Mouse (Mus musculus): ENCODE measurements around the gene Stk16. TPM values are rescaled to one million over a fixed set of nuclear protein-coding genes. Genes with fewer than 3 reads are reported as not detected.

Stk16 gene
- polyA plus RNA-seq, 1 experiment from 2014 or later: 120 TPM

DNA sequence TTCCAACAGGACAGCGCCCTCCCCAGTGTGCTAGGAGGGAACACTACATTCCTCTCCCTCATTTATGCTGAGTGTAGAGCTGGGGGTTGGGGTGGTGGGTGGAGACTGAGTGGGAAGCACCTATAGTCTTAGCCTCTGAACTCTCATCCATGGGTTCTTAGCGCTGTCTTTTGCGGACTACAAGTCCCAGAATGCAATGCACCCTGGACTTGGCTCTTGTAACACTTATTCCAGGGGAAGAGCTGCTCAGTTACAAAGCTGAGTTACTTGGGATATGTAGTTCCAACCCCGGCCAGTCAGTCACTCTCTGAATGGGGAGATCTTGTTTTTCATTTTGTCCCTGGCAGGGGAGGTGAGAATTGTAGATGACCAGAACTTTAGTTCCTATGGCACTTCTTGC is 34.2 kb downstream of the Stk16 start:
- Histone ChIP-seq H3K27ac (no peak overlapping the region), H3K36me3 (no peaks in the 10 kb centered on the region; the same call in 1 of the 2 replicates), H3K27me3 (replicated peaks) (no peaks in the 10 kb centered on the region), H3K4me1 (peaks cover 13% of the 10 kb centered on the region), H3K4me2 (no peak overlapping the region), H3K4me3 (replicated peaks) (no peak overlapping the region), H3K9me3 (no peaks in the 10 kb centered on the region), H3K9ac (no peak overlapping the region)
- peak; percentile 33; the same call in 1 of the 2 replicates for ATAC-seq (ENCODE audit: insufficient read depth, low FRiP score, low read depth)
- WGBS: 31% methylated on average over 4 of the region's 4 CpGs

DNA sequence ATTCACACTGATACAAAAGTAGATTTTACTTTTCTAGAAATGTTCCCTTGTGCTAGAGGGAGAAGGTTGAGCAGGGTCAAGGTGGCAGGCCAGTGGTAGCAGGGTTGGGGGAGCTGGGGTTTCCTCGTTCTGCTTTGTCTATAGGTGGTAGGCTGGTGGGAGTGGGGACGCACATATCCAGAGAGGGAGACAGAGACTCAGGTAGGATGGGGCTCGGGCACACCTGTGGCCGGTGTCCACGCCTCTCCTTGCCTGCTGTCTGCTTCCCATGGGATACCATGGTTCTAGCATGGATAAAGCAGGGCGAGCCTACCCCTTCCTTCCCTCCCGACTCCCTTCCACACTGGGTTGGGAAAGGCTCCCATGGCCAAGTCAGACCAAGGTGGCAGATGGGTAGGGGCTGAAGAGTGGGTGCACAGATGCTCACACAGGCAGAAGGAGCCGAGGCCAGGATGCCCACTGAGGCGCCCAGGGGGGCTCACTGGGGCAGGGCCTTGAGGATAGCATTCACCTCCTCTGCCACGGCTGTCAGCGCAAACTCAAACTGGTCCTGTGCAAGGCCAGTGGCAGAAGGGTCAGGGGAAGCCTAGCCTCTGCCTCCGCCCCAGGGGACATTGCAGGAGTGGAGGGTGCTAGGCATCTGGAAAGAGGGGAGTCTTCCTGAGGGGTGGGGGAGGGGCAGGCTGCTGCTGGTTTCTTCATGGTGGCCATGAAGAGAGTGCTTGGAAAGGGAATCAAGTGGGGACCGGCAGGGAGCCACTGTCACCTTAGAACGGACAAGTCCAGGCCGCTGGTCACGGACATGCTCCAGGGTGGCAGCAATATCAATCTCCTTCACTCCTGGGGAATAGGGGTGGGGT is 36.7 kb downstream of the Stk16 start:
- no peaks in the 10 kb centered on the region for H3K36me3 ChIP-seq
- no peak overlapping the region for H3K4me3 ChIP-seq (replicated peaks)
- peaks cover 13% of the 10 kb centered on the region for H3K4me1 ChIP-seq
- 77% methylated on average over 16 of the region's 16 CpGs for WGBS
- no peak overlapping the region for H3K9ac ChIP-seq
- no peak overlapping the region for H3K4me2 ChIP-seq
- H3K27me3 ChIP-seq (replicated peaks): no peaks in the 10 kb centered on the region
- ATAC-seq (ENCODE audit: insufficient read depth, low FRiP score, low read depth): no peak
- H3K9me3 ChIP-seq: no peaks in the 10 kb centered on the region
- no peak overlapping the region for H3K27ac ChIP-seq

DNA sequence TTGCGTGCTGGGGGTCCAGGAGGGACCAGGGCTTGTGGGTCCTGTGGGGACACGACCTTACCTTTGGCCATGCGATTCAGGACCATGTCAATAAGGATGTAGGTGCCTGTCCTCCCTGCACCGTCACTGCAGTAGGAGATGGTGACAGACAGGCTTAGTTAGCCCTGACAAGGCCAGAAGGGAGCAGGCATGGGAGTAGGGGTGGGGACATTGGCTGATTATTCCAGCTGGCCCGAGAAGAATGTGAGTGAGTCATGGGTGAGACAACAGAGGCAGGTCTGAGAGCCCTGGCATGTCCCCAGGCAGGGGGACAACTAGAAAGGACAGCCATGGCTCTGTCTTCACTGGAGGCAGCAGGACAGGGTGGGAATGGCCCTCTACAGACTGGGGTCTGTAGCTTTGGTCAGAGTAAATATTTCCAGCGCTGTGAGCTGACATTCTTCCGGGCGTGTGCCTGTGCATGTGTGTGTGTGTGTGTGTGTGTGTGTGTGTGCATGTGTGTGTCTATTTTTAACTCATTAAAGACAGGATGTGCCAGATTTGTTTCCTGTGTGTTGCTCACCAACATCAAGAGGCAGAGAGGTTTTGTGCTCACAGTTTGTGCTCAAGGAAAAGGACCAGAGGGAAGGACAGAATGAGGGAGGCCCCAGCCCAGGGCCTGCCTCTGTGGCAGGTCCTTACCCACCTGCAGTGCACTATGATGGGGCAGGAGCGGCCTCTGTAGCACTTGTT is 37.6 kb downstream of the Stk16 start:
- WGBS: 40% methylated on average over 9 of the region's 9 CpGs
- peak; percentile 72 for ATAC-seq (ENCODE audit: insufficient read depth, low FRiP score, low read depth)
- H3K36me3 ChIP-seq: no peaks in the 10 kb centered on the region
- H3K27ac ChIP-seq: peak overlapping the region; percentile 63
- H3K4me3 ChIP-seq (replicated peaks): no peak overlapping the region
- H3K27me3 ChIP-seq (replicated peaks): no peaks in the 10 kb centered on the region
- no peak overlapping the region for H3K9ac ChIP-seq
- H3K4me1 ChIP-seq: peaks cover 13% of the 10 kb centered on the region
- peak overlapping the region; percentile 13; the same call in 1 of the 2 replicates for H3K4me2 ChIP-seq
- no peaks in the 10 kb centered on the region for H3K9me3 ChIP-seq

DNA sequence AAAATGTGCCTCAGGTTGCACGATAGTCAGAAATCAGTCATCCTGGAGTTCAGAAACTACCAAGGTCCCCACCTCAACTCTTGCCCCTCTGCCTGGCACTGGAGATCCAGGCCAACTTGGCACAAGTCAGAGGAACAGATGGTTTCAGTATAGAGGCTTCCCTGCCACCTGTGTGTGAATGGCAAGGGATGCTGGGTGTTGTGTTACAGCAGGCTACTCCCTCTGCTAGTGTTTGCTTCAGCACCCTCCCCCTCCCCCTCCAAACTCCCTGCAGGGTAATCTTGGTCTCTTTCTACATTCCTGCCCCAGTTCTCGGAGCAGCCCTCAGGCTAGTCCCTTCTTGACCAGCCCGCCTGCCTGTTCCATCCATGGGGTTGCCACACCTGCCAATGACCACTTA is 39.9 kb downstream of the Stk16 start:
- H3K27me3 ChIP-seq (replicated peaks): no peaks in the 10 kb centered on the region
- no peaks in the 10 kb centered on the region for H3K36me3 ChIP-seq
- H3K4me1 ChIP-seq: peaks cover 13% of the 10 kb centered on the region
- H3K4me3 ChIP-seq (replicated peaks): no peak overlapping the region
- WGBS: 61% methylated on average over 3 of the region's 3 CpGs
- H3K9me3 ChIP-seq: no peaks in the 10 kb centered on the region
- no peak overlapping the region for H3K9ac ChIP-seq
- ATAC-seq (ENCODE audit: insufficient read depth, low FRiP score, low read depth): no peak
- H3K27ac ChIP-seq: no peak overlapping the region
- H3K4me2 ChIP-seq: no peak overlapping the region

DNA sequence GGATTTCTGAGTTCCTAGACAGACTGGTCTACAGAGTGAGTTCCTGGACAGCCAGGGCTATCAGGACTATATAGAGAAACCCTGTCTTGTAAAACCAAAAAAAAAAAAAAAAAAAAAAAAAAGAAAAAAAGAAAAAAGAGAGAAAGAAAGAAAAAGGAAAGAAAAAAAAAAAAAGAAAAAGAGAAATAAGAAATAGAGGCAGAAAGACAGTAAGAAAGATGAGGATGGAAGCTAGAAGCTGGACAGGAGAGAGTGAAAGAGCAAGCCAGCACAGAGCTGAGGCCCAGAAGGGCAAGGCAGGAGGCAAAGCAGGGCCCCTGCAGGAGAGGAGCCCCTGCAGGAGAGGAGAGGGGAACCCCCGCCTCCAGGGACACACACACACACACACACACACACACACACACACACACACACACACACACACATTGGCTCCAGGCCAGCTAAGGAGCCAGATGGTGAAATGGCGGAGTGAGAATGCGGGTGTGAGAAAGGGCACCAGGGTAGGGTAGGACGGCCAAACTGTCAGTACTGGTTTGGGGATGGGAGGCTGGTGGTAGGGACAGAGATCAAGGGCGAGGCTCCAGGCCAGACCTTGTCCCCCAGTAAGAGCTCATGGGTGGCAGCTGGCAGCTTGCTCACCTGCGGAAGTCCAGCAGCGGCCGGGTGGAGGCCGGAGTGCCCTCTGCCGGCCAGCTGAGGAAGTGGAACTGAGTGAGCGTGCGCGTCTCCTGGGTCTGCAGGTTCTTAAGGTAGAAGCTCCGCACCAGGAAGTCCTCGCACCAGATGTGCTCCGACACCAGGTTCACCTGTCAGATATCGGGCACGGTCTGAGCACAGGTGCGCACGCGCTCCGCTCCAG is 40.7 kb downstream of the Stk16 start:
- WGBS: 5% methylated on average over 21 of the region's 22 CpGs
- Histone ChIP-seq H3K36me3 (no peaks in the 10 kb centered on the region), H3K4me2 (peak overlapping the region; percentile 55), H3K27ac (no peak overlapping the region), H3K27me3 (replicated peaks) (no peaks in the 10 kb centered on the region), H3K9ac (no peak overlapping the region), H3K4me1 (peaks cover 13% of the 10 kb centered on the region), H3K9me3 (no peaks in the 10 kb centered on the region), H3K4me3 (replicated peaks) (peak overlapping the region; percentile 28)
- ATAC-seq (ENCODE audit: insufficient read depth, low FRiP score, low read depth): peak; percentile 60

DNA sequence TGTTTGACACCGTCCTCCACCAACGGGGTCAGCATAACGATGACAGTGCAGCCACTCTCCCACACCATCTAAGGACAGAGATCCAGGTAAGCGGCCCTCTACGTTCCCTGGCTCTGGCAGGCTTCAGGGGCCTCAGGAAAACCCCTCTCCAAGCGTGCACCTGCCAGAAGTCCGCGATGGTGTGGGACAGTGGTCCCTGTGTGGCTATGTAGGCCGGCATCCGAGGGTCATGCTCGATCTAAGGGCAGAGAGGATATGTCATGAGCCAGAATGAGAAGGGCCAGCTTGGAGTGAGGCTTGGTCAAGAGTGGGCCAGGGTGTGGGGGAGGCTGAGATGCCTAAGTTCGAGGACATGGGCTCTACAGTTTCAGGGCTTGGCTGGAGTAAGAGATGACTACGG is 41.7 kb downstream of the Stk16 start:
- H3K27me3 ChIP-seq (replicated peaks): no peaks in the 10 kb centered on the region
- no peak overlapping the region for H3K27ac ChIP-seq
- H3K4me3 ChIP-seq (replicated peaks): no peak overlapping the region
- no peak overlapping the region for H3K9ac ChIP-seq
- no peaks in the 10 kb centered on the region for H3K9me3 ChIP-seq
- H3K4me1 ChIP-seq: peaks cover 13% of the 10 kb centered on the region
- 67% methylated on average over 13 of the region's 13 CpGs for WGBS
- H3K4me2 ChIP-seq: no peak overlapping the region
- no peak for ATAC-seq (ENCODE audit: insufficient read depth, low FRiP score, low read depth)
- H3K36me3 ChIP-seq: no peaks in the 10 kb centered on the region

DNA sequence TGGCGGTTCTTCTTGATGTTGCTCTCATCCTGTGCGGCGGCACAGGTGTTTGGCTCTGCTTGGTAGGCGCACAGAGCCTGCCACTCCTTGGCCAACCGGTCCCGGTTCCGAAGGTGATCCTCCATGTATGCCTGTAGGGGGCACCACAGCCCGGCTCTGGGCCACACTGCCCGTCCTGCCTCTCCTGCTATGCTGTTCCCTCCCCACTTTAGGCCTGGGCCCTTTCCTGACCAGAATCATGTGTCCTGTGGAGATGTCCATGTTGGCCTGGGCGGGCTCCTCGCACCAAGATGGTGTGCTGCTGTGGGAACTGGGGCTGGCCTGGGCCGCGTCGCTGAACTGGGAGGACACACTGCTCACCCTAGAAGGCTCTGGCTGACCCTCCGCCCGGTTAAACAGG is 42.4 kb downstream of the Stk16 start:
- Histone ChIP-seq H3K27me3 (replicated peaks) (no peaks in the 10 kb centered on the region), H3K4me1 (peaks cover 6% of the 10 kb centered on the region), H3K27ac (no peak overlapping the region), H3K9ac (no peak overlapping the region), H3K4me3 (replicated peaks) (no peak overlapping the region), H3K36me3 (no peaks in the 10 kb centered on the region), H3K4me2 (no peak overlapping the region), H3K9me3 (no peaks in the 10 kb centered on the region)
- ATAC-seq (ENCODE audit: insufficient read depth, low FRiP score, low read depth): no peak
- 72% methylated on average over 16 of the region's 16 CpGs for WGBS

DNA sequence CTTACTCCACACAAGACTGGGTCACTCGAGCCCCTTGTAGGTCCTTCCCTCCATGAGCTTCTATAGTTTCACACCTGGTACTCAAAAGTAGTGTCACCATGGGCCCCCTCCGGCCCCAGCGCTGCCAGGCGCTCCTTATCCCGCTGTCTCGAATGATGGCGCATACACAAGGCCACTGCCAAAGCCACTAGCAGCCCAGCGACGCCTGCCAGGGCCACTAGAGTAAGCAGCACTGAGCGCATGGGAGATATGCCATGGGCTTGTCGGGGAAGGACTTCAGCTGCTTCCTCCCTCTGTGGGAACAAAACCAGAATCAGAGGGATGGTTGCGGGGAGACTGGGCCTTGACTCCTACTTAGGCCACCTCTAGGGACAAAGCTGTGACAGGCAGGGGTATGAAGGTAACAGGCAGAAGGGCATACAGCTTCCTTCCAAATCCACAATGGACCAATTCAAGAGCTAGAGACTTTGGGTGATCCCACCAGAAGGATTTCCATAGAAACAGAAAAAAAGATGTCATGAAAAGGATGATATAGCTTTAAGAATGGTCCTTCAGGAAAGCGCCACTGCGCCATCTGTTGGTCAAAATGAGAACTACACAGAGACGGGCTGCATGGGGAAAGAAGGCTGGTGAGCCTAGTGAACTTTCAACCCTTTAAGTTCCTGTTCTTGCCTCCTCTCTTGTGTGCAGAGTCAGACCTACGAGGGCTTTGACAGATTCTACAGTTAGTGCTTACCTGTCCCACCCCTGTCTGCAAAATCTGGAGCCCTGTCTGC is 43.4 kb downstream of the Stk16 start:
- no peaks in the 10 kb centered on the region for H3K4me1 ChIP-seq
- H3K9me3 ChIP-seq: no peaks in the 10 kb centered on the region
- H3K9ac ChIP-seq: no peak overlapping the region
- no peaks in the 10 kb centered on the region for H3K36me3 ChIP-seq
- no peaks in the 10 kb centered on the region for H3K27me3 ChIP-seq (replicated peaks)
- H3K4me3 ChIP-seq (replicated peaks): no peak overlapping the region
- H3K27ac ChIP-seq: no peak overlapping the region
- no peak overlapping the region for H3K4me2 ChIP-seq
- WGBS: 64% methylated on average over 16 of the region's 16 CpGs
- no peak for ATAC-seq (ENCODE audit: insufficient read depth, low FRiP score, low read depth)

DNA sequence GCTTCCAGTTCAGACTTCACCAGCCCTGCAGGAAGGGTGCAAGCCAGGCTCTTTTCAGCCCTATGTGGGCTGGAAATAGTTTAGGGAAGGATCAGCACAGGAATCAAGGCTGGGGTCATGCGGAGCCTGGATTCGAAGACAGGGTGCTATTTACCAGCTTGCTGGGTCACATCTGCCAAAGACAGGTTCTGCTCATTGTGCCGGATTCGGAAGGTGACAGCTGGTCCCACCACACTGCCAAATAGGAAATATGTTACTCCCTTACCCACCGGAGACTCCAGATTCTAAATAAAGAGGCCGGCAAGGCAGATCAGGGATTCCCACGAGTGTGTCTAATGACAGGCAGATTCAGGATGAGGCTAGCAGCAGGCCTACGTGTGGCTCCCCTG is 44.0 kb downstream of the Stk16 start:
- H3K27ac ChIP-seq: no peak overlapping the region
- no peak for ATAC-seq (ENCODE audit: insufficient read depth, low FRiP score, low read depth)
- H3K9ac ChIP-seq: no peak overlapping the region
- no peaks in the 10 kb centered on the region for H3K9me3 ChIP-seq
- no peaks in the 10 kb centered on the region for H3K36me3 ChIP-seq
- no peak overlapping the region for H3K4me3 ChIP-seq (replicated peaks)
- H3K27me3 ChIP-seq (replicated peaks): no peaks in the 10 kb centered on the region
- H3K4me1 ChIP-seq: no peaks in the 10 kb centered on the region
- H3K4me2 ChIP-seq: no peak overlapping the region
- WGBS: 72% methylated on average over 8 of the region's 8 CpGs

DNA sequence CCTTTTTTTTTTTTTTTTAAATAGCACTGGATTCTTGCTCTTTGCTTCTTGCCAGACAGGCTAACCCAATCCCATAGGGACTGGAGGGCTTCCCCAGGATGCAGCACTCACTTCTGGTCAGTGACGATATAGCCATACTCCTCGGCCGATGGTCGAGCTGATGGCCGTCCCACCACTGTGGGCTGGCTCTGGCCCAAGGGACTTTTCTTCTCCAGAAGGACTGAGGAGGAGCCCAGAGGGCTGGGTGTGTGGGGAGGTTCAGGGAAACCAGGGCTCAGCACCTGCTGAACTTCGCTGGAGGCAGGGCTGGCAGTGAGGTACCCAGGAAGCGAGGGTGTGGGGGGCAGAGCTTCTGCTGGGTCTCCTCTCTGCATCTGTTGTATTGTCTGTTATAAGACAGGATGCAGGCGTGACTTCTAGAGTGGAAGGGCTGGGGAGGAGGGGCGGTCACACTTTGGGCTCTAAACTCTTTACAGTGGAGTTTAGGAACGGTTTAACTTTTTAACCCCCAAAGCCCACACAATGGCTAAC is 44.9 kb downstream of the Stk16 start:
- 53% methylated on average over 10 of the region's 10 CpGs for WGBS
- H3K4me2 ChIP-seq: no peak overlapping the region
- no peak overlapping the region for H3K4me3 ChIP-seq (replicated peaks)
- no peak for ATAC-seq (ENCODE audit: insufficient read depth, low FRiP score, low read depth)
- no peak overlapping the region for H3K9ac ChIP-seq
- no peaks in the 10 kb centered on the region for H3K4me1 ChIP-seq
- H3K9me3 ChIP-seq: no peaks in the 10 kb centered on the region
- no peaks in the 10 kb centered on the region for H3K27me3 ChIP-seq (replicated peaks)
- H3K36me3 ChIP-seq: no peaks in the 10 kb centered on the region
- H3K27ac ChIP-seq: no peak overlapping the region

DNA sequence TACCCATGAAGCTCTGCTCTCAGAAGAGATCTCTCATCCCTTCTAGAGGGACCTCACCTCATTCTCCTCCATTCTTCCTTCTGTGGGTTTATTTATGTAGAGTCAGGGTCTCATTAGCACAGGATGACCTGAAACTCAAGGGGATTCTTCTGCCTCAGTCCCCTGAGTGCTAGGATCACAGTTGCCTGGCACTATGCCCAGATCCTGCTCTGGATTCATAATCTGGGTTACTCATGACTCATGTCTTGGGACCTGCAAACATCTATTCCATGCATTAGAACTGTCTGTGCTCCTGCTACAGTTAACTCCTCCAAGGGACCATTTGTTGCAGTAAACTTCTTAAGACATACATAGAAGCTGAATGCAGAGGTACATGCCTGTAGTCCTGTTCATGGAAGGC is 50.6 kb downstream of the Stk16 start:
- no peaks in the 10 kb centered on the region for H3K9me3 ChIP-seq

More for the DNA sequence above, 50.6 kb downstream of the Stk16 start:
- Histone ChIP-seq H3K4me3 (replicated peaks) (no peak overlapping the region), H3K36me3 (no peaks in the 10 kb centered on the region), H3K27me3 (replicated peaks) (peaks cover 39% of the 10 kb centered on the region), H3K4me2 (no peak overlapping the region), H3K4me1 (no peaks in the 10 kb centered on the region), H3K27ac (no peak overlapping the region), H3K9ac (no peak overlapping the region)
- ATAC-seq (ENCODE audit: insufficient read depth, low FRiP score, low read depth): no peak

Measured in stomach, embryonic 15.5 days (tissue).